Mouse (Mus musculus) heart, adult 8-10 months (tissue): ENCODE data around the gene Arhgef40. TPM values are rescaled to one million over a fixed set of nuclear protein-coding genes. Genes with fewer than 3 reads are reported as not detected.
A peak's percentile ranks its signal among the peaks of the same experiment; 100 is the strongest.
"Not testable (repeated sequence)": the region's sequence is repeated elsewhere in the genome, so short reads cannot be mapped to it uniquely, and the experiment has no call there.

ENCODE experiments used
- DNase-seq: peaks from one replicate; pipeline ENCODE4 v3.0.0; 2022; ENCODE audit warnings: low spot score
- total RNA-seq, 4 experiments: library from RNA; stranded (reverse); gene quantifications; 2 replicates each; pipeline ENCODE4 v1.2.4; 2022

Arhgef40 gene
- total RNA-seq, 4 experiments from 2014 or later, result 20.4 to 31.0 (median 24.0) TPM

GRCm38 (mm10) chr14:52019051-52019589 lies 34.6 kb downstream of the Arhgef40 start:
- DNase-seq, result no peak

- peak; percentile 97 for DNase-seq
Observed at GRCm38 (mm10) chr14:52019590-52020340, 35.2 kb downstream of the Arhgef40 start.

GRCm38 (mm10) chr14:52020486-52021137 lies 36.1 kb downstream of the Arhgef40 start, which contains the start of gene Zfp219:
TSS of gene Zfp219 (minus strand) at chr14:52020733.
- peak; percentile 87 for DNase-seq

GRCm38 (mm10) chr14:52021138-52021529 lies 36.6 kb downstream of the Arhgef40 start:
- no peak for DNase-seq

GRCm38 (mm10) chr14:52021568-52022212 lies 37.2 kb downstream of the Arhgef40 start:
- no peak for DNase-seq

- DNase-seq, result no peak
Observed at GRCm38 (mm10) chr14:52022244-52022708, 37.8 kb downstream of the Arhgef40 start.

GRCm38 (mm10) chr14:52022709-52023459 lies 38.4 kb downstream of the Arhgef40 start:
- DNase-seq, result peak; percentile 87

GRCm38 (mm10) chr14:52024133-52024532 lies 39.6 kb downstream of the Arhgef40 start:
- DNase-seq, result no peak

GRCm38 (mm10) chr14:52026342-52026741 lies 41.8 kb downstream of the Arhgef40 start:
- no peak for DNase-seq

- DNase-seq, result no peak
Observed at GRCm38 (mm10) chr14:52035926-52036325, 51.4 kb downstream of the Arhgef40 start.

- no peak for DNase-seq
Observed at GRCm38 (mm10) chr14:52039332-52039731, 54.8 kb downstream of the Arhgef40 start.

GRCm38 (mm10) chr14:52042359-52042758 lies 57.8 kb downstream of the Arhgef40 start, which contains the start of gene Olfr221:
TSS of gene Olfr221 (minus strand) at chr14:52042459.
- DNase-seq, result not testable (repeated sequence)

- peak; percentile 19 for DNase-seq
Observed at GRCm38 (mm10) chr14:52043446-52043845, 58.9 kb downstream of the Arhgef40 start.

- DNase-seq, result no peak
Observed at GRCm38 (mm10) chr14:52044901-52045678, 60.6 kb downstream of the Arhgef40 start.

GRCm38 (mm10) chr14:52045966-52046565 lies 61.5 kb downstream of the Arhgef40 start:
- no peak for DNase-seq

GRCm38 (mm10) chr14:52052720-52053119 lies 68.2 kb downstream of the Arhgef40 start:
- DNase-seq, result not testable (repeated sequence)
